Mouse (Mus musculus): ENCODE measurements around the gene Etnk1.

DNA sequence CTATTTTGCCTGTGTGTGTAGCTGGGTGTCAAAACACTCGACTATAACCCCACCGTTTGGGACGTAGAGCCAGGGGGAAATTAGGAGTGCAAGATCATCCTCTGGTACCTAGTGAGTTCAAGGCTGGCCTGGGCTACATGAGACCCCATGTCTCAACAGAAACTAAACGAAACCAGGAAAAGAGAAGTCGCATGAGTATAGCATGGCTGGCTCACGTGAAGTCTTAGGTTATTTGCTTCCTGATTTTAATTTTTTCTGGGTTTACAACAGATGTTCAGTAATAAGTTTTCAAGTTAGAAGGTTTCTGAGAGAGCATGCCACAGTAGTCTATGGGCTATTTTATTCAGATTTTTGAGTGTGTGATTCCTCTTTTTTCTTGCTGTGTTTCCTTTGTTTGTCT lies 57.9 kb downstream of the Etnk1 start:
- no peak for TF ChIP-seq POLR2A (IDR thresholded peaks at IDR 0.05; ENCODE audit: insufficient read length, low read depth)
- TF ChIP-seq MYOD1 (IDR thresholded peaks at IDR 0.05; ENCODE audit: control insufficient read depth in 1 of 3, insufficient read length in 2 of 3, low read depth in 2 of 3), result no peak
- no peak for TF ChIP-seq E2F4 (IDR thresholded peaks at IDR 0.05; ENCODE audit: insufficient read depth)
- TF ChIP-seq CEBPB (IDR thresholded peaks at IDR 0.05; ENCODE audit: insufficient read depth, poor library complexity, severe bottlenecking), result no peak
- no peak for TF ChIP-seq USF1 (IDR thresholded peaks at IDR 0.05; ENCODE audit: low read depth)
